Mouse (Mus musculus) ovary, postnatal 36 days (tissue): Measurements from ENCODE around the gene Alg1.

Source experiments
- DNase-seq: peaks from one replicate; pipeline ENCODE4 v3.0.0; 2022; ENCODE audit warnings: low spot score, mixed read lengths

The Alg1 gene

DNA sequence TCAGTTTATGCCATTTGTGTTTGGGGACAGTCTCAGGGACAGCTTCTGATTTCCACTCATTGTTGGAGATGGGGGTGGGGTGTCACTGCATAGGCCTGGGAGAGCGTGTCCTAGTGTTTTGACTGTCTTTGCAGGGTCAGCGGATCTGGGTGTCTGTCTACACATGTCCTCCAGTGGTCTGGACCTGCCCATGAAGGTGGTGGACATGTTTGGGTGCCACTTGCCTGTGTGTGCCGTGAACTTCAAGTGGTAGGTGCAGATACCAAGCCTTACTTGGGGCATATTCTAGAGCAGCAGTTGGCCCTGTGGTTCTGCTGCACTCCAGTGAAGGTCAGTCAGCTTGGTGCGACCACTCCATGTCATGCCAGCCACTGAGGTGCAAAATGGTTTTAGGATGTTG, 8.9 kb downstream of the Alg1 start:
- no peak for DNase-seq

DNA sequence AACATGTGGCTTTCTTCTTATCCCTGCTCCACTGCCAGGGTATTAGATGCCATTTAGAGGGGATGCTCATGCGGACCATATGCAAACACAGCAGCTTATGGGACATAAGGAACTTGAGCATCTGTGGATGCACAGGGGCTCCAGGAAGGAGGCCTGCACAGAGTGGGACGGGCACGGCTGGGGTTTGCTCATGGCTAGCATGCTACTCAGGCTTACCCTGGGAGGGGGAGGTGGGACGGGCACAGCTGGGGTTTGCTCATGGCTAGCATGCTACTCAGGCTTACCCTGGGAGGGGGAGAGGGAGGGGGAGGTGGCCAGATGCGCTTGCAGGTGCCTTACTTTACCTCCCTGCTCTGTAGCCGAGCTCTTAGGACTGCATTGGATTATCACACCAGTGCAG, 9.5 kb downstream of the Alg1 start:
- DNase-seq = no peak

DNA sequence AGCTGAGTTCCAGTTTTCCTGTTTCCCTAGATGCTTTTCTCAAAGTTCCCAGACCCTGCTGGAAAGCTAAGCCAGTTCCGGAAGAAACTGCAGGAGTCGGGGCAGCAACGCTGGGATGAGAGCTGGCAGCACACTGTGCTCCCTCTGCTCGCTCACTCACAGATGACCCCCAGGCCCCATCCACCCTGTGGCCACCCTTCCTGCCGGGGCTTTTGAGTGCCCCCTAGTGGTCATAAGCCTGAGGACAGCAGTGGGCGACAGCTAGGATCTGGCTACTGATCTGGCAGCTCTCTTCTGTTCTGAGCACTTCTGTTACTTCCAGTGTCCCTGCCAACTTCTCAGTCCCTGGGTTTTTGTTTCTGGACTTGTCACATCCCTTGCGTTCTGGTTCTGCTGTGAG, 11.0 kb downstream of the Alg1 start:
- peak; percentile 70 for DNase-seq

- no peak for DNase-seq
Observed at GRCm38 (mm10) chr16:5250891-5251290, 17.5 kb downstream of the Alg1 start.

- no peak for DNase-seq
Observed at GRCm38 (mm10) chr16:5252260-5252659, 18.8 kb downstream of the Alg1 start.

DNA sequence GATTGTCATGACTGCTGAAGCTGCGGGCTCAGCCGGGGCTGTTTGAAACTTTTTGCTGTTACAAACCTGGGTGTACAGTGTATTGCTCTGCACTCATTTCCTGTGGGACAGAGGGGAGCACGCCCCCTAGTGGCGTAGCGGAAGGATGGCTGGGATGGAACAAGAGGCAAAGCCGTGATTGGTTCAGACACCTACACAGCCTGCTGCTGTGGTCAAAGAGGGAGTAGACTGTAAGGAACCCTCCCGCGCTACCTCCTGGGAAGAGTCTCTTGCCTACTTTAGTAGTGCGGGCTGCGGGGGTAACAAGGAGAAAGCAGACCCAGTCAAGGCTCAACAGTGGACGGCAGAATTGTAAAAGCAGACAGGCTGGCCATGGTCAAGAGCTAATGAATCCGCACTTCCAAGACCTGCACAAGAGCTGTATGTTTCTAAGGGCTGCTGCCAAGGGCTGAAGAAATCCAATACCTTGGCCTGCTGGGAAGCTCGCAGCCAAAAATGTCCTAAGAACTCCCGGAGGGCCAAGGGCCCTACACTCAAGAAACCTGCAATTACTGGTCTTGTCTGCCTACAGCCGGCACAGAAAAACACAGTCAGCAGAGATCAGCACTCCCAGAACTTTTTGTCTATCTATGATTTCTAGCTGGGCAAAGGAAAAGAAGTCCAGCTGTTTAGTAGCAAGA, 21.1 kb downstream of the Alg1 start:
- DNase-seq = peak; percentile 78

DNA sequence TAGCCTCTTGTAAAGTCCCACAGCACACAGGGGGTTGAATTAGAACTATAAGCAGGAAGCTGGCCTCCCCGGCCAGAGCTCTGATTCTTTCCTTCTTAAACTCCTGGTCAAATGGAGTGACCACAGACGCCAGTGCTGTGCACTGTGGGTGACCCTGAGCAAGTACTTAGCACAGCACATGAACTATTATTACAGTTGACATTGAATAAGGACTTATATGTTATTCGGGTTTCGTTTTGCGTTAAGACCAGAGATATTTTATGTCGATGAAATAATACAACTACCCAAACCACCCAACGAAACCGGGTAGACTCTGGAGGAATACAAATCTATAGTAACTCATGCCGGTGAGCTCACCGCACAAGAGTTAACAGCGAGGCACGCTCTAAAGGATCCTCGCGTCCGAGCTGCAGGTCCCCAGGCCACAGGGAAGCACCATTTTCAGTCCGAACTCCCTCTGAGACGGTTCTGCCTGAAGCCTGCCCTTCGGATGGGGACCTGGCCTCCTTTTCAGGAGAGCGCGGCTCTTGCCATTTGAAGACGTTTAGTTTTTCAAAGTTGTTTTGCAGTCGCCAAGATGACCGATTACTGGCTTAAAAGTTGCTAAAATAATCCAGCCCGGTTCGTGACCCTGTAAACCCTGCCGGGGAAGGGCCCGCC, 21.8 kb downstream of the Alg1 start:
- DNase-seq = no peak

GRCm38 (mm10) chr16:5255779-5256496, 22.5 kb downstream of the Alg1 start, which contains the start of gene Eef2kmt:
Eef2kmt (minus strand) TSS chr16:5255983.
- DNase-seq = peak; percentile 99

- no peak for DNase-seq
Observed at GRCm38 (mm10) chr16:5263156-5263555, 29.7 kb downstream of the Alg1 start.

DNA sequence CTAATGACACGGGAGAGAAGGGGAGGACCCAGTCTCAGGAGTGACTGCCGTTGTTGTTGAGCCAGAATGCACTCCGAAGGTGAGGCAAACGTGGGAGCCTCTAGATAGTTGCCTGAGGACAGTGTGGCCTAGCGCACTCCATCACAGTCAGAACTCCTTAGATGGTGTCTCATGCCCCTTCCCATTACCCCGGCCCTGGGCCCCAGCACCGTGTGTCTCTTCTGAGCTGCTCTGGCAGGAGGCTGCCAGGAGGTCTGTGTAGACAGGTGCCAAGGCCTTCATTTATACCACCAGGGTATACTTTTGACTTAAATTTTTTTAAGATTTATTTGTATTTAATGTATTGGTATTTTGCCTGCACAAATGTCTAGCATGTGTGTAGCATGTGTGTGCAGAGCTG, 30.5 kb downstream of the Alg1 start:
- no peak for DNase-seq

- DNase-seq = no peak
Observed at GRCm38 (mm10) chr16:5271411-5272035, 38.1 kb downstream of the Alg1 start.

DNA sequence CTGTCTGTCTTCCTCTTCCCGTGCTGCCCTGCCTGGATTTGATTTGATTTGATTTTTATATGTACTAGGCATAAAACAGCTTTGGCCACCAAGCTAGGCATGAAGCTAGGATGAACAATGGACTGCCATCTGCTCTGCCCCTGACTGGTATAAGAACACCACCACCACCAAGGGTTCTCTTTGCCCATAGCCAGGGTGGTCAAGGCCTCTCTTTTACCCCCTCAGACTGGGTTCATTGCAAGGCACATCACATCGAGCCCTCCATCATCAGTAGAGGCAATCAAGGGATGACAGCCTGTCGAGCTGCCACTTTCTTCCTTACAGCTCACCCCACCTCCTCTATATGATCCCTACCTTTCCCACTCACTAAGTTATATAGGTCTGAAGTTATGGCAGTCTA, 39.0 kb downstream of the Alg1 start:
- DNase-seq = no peak

GRCm38 (mm10) chr16:5279571-5280222, 46.3 kb downstream of the Alg1 start:
- DNase-seq = no peak

GRCm38 (mm10) chr16:5282686-5283085, 49.3 kb downstream of the Alg1 start:
- DNase-seq = no peak

GRCm38 (mm10) chr16:5285376-5285775, 52.0 kb downstream of the Alg1 start:
- no peak for DNase-seq
